Mouse (Mus musculus) cortical plate, adult 2 months (tissue): ENCODE results near the gene Zfp821.

Experiments
- CTCF ChIP-seq: fragments of 200-500 bp; IDR thresholded peaks from 2 replicates; pipeline ENCODE4 v1.5.1; 2011; ENCODE audit warnings: mild to moderate bottlenecking, control low read depth, low read length; ENCODE audit not compliant: insufficient read depth; ENCODE audit errors: extremely low read depth
- POLR2A ChIP-seq: fragments of 200-500 bp; IDR thresholded peaks from 2 replicates; pipeline ENCODE4 v1.6.1; 2011; ENCODE audit warnings: mild to moderate bottlenecking, low read length, control low read depth; ENCODE audit not compliant: insufficient read depth; ENCODE audit errors: extremely low read depth

DNA sequence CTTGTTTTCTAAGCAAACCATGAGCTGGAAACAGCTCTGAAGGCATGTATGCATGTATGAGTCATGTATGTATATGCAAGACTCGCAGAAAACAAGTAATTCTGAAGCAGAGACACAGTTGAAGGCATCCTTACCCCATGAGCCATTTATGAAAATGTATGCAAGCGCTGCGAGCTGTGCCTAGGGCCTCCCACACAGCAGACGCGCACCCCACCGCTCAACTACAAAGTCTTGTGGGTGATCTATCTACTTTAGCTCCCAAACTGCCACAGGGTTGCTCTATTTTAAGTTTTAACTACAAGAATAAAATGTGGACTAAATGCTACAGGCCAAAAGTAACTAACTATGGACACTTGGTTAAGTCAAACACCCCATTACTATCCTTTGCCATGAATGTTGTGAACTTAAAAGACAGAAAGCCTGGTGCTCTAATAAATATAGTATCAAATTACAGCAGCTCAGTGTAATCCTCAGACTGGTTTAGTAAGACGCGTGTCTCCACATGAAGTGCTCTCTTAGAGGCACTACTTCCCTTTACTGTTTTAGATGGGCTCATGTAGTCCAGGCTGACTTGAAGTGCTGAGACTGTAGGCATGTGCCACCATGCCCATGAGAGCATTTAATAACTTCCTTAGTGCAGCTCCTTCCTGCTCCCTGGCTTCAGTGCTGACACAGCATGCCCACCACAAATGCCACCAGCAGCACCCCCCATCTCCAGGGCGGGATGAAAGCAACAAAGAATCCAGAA is 29.3 kb upstream of the Zfp821 start:
- TF ChIP-seq CTCF (no peak), POLR2A (no peak)
